In genomic region chr11:88128461-88128860, GRCm38 (mm10) we compare ENCODE assay signal across 16 mouse cellular contexts.
"Had no signal": no experiment of that assay in that cellular context is flagged by ENCODE, and none has a peak within 500 bp of the region (broad histone marks: within the 10 kb centered on the region; RNA-seq: fewer than 3 reads in every experiment).

No protein-coding gene starts in this region.

- DNase-seq: layer of hippocampus, adult 9-11 months; layer of hippocampus, postnatal 36 days; liver; liver, embryonic 13.5 days; liver, postnatal 0 days; lung, postnatal 14 days; thymus, adult 18-20 months; thymus, postnatal 14 days had no signal

- H3K27me3 ChIP-seq: limb, embryonic 12.5 days; lung, embryonic 15.5 days; megakaryocyte, embryonic 14.5 days; midbrain, embryonic 12.5 days had no signal

- H3K27ac ChIP-seq: limb, embryonic 12.5 days; liver, embryonic 13.5 days; lung, embryonic 15.5 days; macrophage; midbrain, embryonic 12.5 days had no signal

- H3K36me3 ChIP-seq: limb, embryonic 12.5 days; liver, embryonic 13.5 days; lung, embryonic 15.5 days; midbrain, embryonic 12.5 days had no signal

- H3K9me3 ChIP-seq: limb, embryonic 12.5 days; liver, embryonic 13.5 days; lung, embryonic 15.5 days; megakaryocyte, embryonic 14.5 days; midbrain, embryonic 12.5 days had no signal

- ATAC-seq: inflammation-experienced regulatory T-cells, adult 6 months; intestine, postnatal 0 days; liver, postnatal 0 days; midbrain, embryonic 16.5 days had no signal

- H3K9ac ChIP-seq: limb, embryonic 12.5 days; liver, embryonic 13.5 days; liver, postnatal 0 days; lung, embryonic 15.5 days; midbrain, embryonic 12.5 days had no signal

- H3K4me3 ChIP-seq: limb, embryonic 12.5 days; liver, embryonic 13.5 days; lung, embryonic 15.5 days; megakaryocyte, embryonic 14.5 days; midbrain, embryonic 12.5 days had no signal

- H3K4me2 ChIP-seq: limb, embryonic 12.5 days; liver, embryonic 13.5 days; lung, embryonic 15.5 days; midbrain, embryonic 12.5 days had no signal
